ENCODE assay signal across 1 mouse cellular context in the genomic region with DNA sequence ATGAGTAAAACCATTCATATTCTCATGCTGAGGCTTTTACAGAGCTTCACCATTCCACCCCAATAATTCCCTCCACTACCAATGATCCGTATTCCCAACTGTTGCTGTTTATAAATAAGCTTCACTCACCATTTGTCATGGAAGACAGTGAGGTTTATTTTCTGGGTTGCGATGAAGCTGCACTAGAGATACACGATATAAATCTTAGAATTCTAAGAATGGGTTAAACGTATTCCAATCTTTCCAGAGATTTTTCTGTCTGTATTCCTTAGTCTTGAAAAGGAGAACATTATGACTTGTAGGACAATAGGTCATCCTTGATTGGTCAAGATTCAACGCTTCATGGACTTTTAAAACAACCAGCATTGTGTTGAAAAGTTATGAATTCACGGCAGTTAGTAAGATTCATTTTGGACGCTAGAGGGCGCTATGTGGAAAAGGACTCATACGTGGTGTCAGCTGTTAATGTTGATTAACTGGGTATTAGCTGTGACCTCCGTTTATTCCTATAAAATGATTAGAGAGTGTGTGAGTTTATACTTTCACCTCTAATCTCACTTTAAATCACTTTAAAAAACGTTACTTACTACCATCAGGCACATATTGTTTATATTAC.
A peak's percentile ranks its signal among the peaks of the same experiment; 100 is the strongest.
TF ChIP-seq lines count a peak whose summit lies in the region.

No protein-coding gene starts in this region.

TF ChIP-seq in CH12.LX, 34 proteins besides CTCF, POLR2A, EP300 and RAD21 (continued from another document):
- TF ChIP-seq NELFE (IDR thresholded peaks at IDR 0.05; ENCODE audit: low read depth, low read length) = 0 out of 2 replicates have a peak, but pooled peaks have one; percentile 7
